Mouse (Mus musculus) heart, postnatal 0 days (tissue): ENCODE data around the gene Fmn2.

Experiments
- CTCF ChIP-seq: IDR thresholded peaks from 2 replicates; pipeline ENCODE4 v1.5.1; 2016; ENCODE audit warnings: antibody characterized with exemption, control low read depth, low read depth
- EP300 ChIP-seq: IDR thresholded peaks from 2 replicates; pipeline ENCODE4 v1.6.1; 2016; ENCODE audit warnings: antibody characterized with exemption, low read depth

DNA sequence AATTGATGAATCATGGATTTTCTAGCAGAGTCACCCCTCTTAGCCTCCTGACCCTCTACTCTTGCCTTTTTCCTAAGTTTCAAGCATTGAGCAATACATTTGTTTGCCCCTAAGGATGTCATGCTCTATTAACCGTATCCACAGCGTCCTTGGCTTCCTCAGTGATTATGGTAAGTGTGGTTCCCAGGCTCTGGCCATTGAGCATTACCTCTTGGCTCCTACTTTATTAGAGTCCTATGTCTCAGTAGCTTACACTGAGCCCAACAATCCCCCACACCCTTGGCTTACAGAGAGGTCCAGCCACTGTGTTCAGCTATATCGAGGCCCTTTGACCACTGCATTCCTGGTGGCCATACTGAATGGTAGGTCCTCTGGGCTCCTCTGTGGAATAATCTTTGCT, 265.2 kb downstream of the Fmn2 start:
- TF ChIP-seq CTCF: no peak
- TF ChIP-seq EP300: no peak
